Mouse (Mus musculus): ENCODE results near the gene Aox1.

The Aox1 gene

GRCm38 (mm10) chr1:58110241-58110640 is 80.5 kb downstream of the Aox1 start:
- no peak for DNase-seq (ENCODE audit: low spot score)

GRCm38 (mm10) chr1:58111315-58111714 is 81.6 kb downstream of the Aox1 start:
- no peak for DNase-seq (ENCODE audit: low spot score)

GRCm38 (mm10) chr1:58112880-58113279 is 83.1 kb downstream of the Aox1 start, which contains the start of gene Aox3:
Gene Aox3, plus strand, starts transcription at chr1:58113130.
- DNase-seq (ENCODE audit: low spot score), result peak; percentile 54

- no peak for DNase-seq (ENCODE audit: low spot score)
Measured at GRCm38 (mm10) chr1:58113441-58113840, 83.7 kb downstream of the Aox1 start.

GRCm38 (mm10) chr1:58114021-58114560 is 84.4 kb downstream of the Aox1 start:
- DNase-seq (ENCODE audit: low spot score), result no peak

- DNase-seq (ENCODE audit: low spot score), result no peak
Measured at GRCm38 (mm10) chr1:58114666-58115375, 85.1 kb downstream of the Aox1 start.

- no peak for DNase-seq (ENCODE audit: low spot score)
Measured at GRCm38 (mm10) chr1:58118231-58118630, 88.5 kb downstream of the Aox1 start.

GRCm38 (mm10) chr1:58124901-58125300 is 95.2 kb downstream of the Aox1 start:
- no peak for DNase-seq (ENCODE audit: low spot score)

GRCm38 (mm10) chr1:58137891-58138290 is 108.2 kb downstream of the Aox1 start:
- no peak for DNase-seq (ENCODE audit: low spot score)

- no peak for DNase-seq (ENCODE audit: low spot score)
Measured at GRCm38 (mm10) chr1:58138986-58139385, 109.3 kb downstream of the Aox1 start.

GRCm38 (mm10) chr1:58140607-58141006 is 110.9 kb downstream of the Aox1 start:
- DNase-seq (ENCODE audit: low spot score), result no peak

GRCm38 (mm10) chr1:58144384-58145069 is 114.8 kb downstream of the Aox1 start:
- DNase-seq (ENCODE audit: low spot score), result no peak

- no peak for DNase-seq (ENCODE audit: low spot score)
Measured at GRCm38 (mm10) chr1:58146026-58146425, 116.3 kb downstream of the Aox1 start.

- no peak for DNase-seq (ENCODE audit: low spot score)
Measured at GRCm38 (mm10) chr1:58147776-58148175, 118.0 kb downstream of the Aox1 start.

- DNase-seq (ENCODE audit: low spot score), result no peak
Measured at GRCm38 (mm10) chr1:58152247-58152646, 122.5 kb downstream of the Aox1 start.
